ENCODE assay signal across 28 mouse cellular contexts in genomic region chr16:6829892-6830524, GRCm38 (mm10).
"Had no signal": no experiment of that assay in that cellular context is flagged by ENCODE, and none has a peak within 500 bp of the region (broad histone marks: within the 10 kb centered on the region; RNA-seq: fewer than 3 reads in every experiment).

No protein-coding gene starts in this region.

- DNase-seq: layer of hippocampus, postnatal 36 days; left cerebral cortex, postnatal 4 days; liver; liver, embryonic 13.5 days; liver, postnatal 0 days; lung, adult 18-20 months; lung, postnatal 14 days; midbrain, embryonic 14.5 days had no signal

- H3K9me3 ChIP-seq: limb, embryonic 10.5 days; limb, embryonic 12.5 days; limb, embryonic 13.5 days; limb, embryonic 15.5 days; liver, embryonic 12.5 days; liver, embryonic 13.5 days; liver, embryonic 15.5 days; megakaryocyte, embryonic 14.5 days; midbrain, embryonic 10.5 days; midbrain, embryonic 12.5 days; midbrain, embryonic 13.5 days; midbrain, embryonic 15.5 days; neural tube, embryonic 12.5 days; neural tube, embryonic 13.5 days had no signal

- H3K27me3 ChIP-seq: limb, embryonic 12.5 days; limb, embryonic 13.5 days; limb, embryonic 15.5 days; liver, embryonic 12.5 days; liver, embryonic 13.5 days; liver, embryonic 15.5 days; megakaryocyte, embryonic 14.5 days; midbrain, embryonic 12.5 days; midbrain, embryonic 13.5 days; midbrain, embryonic 15.5 days; neural tube, embryonic 12.5 days; neural tube, embryonic 13.5 days had no signal

- H3K4me1 ChIP-seq: limb, embryonic 10.5 days; limb, embryonic 12.5 days; limb, embryonic 13.5 days; limb, embryonic 15.5 days; liver, embryonic 12.5 days; liver, embryonic 13.5 days; liver, embryonic 15.5 days; megakaryocyte, embryonic 14.5 days; midbrain, embryonic 12.5 days; midbrain, embryonic 13.5 days; midbrain, embryonic 15.5 days; neural tube, embryonic 13.5 days had no signal

- H3K4me2 ChIP-seq: limb, embryonic 12.5 days; limb, embryonic 13.5 days; limb, embryonic 15.5 days; liver, embryonic 11.5 days; liver, embryonic 12.5 days; liver, embryonic 13.5 days; liver, embryonic 15.5 days; midbrain, embryonic 11.5 days; midbrain, embryonic 12.5 days; midbrain, embryonic 13.5 days; midbrain, embryonic 15.5 days; neural tube, embryonic 12.5 days; neural tube, embryonic 13.5 days had no signal

- H3K27ac ChIP-seq: left cerebral cortex, adult 2 months; limb, embryonic 10.5 days; limb, embryonic 12.5 days; limb, embryonic 13.5 days; limb, embryonic 15.5 days; liver, embryonic 12.5 days; liver, embryonic 13.5 days; liver, embryonic 14.5 days; liver, embryonic 15.5 days; macrophage; midbrain, embryonic 10.5 days; midbrain, embryonic 12.5 days; midbrain, embryonic 13.5 days; midbrain, embryonic 15.5 days; neural tube, embryonic 12.5 days; neural tube, embryonic 13.5 days had no signal

- ATAC-seq: liver, embryonic 12.5 days; liver, postnatal 0 days; midbrain, embryonic 13.5 days; midbrain, embryonic 15.5 days; midbrain, embryonic 16.5 days had no signal

- H3K4me3 ChIP-seq: left cerebral cortex, adult 2 months; limb, embryonic 10.5 days; limb, embryonic 12.5 days; limb, embryonic 13.5 days; limb, embryonic 15.5 days; liver, embryonic 12.5 days; liver, embryonic 13.5 days; liver, embryonic 15.5 days; megakaryocyte, embryonic 14.5 days; midbrain, embryonic 10.5 days; midbrain, embryonic 12.5 days; midbrain, embryonic 13.5 days; midbrain, embryonic 15.5 days; myocyte; neural tube, embryonic 12.5 days; neural tube, embryonic 13.5 days had no signal

- H3K36me3 ChIP-seq: limb, embryonic 10.5 days; limb, embryonic 12.5 days; limb, embryonic 13.5 days; limb, embryonic 15.5 days; liver, embryonic 12.5 days; liver, embryonic 13.5 days; liver, embryonic 15.5 days; midbrain, embryonic 10.5 days; midbrain, embryonic 12.5 days; midbrain, embryonic 13.5 days; midbrain, embryonic 15.5 days; neural tube, embryonic 12.5 days; neural tube, embryonic 13.5 days had no signal

- H3K9ac ChIP-seq: limb, embryonic 12.5 days; limb, embryonic 13.5 days; limb, embryonic 15.5 days; liver, embryonic 12.5 days; liver, embryonic 13.5 days; liver, embryonic 14.5 days; liver, embryonic 15.5 days; liver, postnatal 0 days; midbrain, embryonic 12.5 days; midbrain, embryonic 13.5 days; midbrain, embryonic 15.5 days; neural tube, embryonic 12.5 days; neural tube, embryonic 13.5 days had no signal
